Mouse (Mus musculus): ENCODE measurements around the gene Tas1r1. TPM values are rescaled to one million over a fixed set of nuclear protein-coding genes. Genes with fewer than 3 reads are reported as not detected.

Tas1r1 gene
- polyA plus RNA-seq, 1 experiment from 2014 or later = 0.50 TPM

- peak; percentile 58 for ATAC-seq (ENCODE audit: low FRiP score, low TSS enrichment)
- H3K4me3 ChIP-seq (ENCODE audit: low read length) = no peak overlapping the region
- peaks cover 19% of the 10 kb centered on the region; the same call in 1 of the 2 replicates for H3K36me3 ChIP-seq (ENCODE audit: insufficient read depth, low read length)
- H3K27me3 ChIP-seq (ENCODE audit: insufficient read depth, low read length) = no peaks in the 10 kb centered on the region
- H3K27ac ChIP-seq (ENCODE audit: low read length) = no peak overlapping the region
- no peaks in the 10 kb centered on the region for H3K9me3 ChIP-seq (ENCODE audit: low read length)
- H3K4me1 ChIP-seq (ENCODE audit: insufficient read depth, low read length) = peaks cover 29% of the 10 kb centered on the region
- 32% methylated on average over 8 of the region's 9 CpGs for WGBS
- H3K4me2 ChIP-seq (replicated peaks; ENCODE audit: low read depth, low read length) = no peak overlapping the region
- peak overlapping the region; percentile 53 for H3K9ac ChIP-seq (replicated peaks; ENCODE audit: low read length)
These were observed 54.8 kb downstream of the Tas1r1 start for GRCm38 (mm10) chr4:151983560-151983959.

GRCm38 (mm10) chr4:151983043-151983442, 55.3 kb downstream of the Tas1r1 start:
- Histone ChIP-seq H3K27ac (ENCODE audit: low read length) (peak overlapping the region; percentile 13; the same call in 1 of the 2 replicates), H3K36me3 (ENCODE audit: insufficient read depth, low read length) (peaks cover 19% of the 10 kb centered on the region; the same call in 1 of the 2 replicates), H3K4me2 (replicated peaks; ENCODE audit: low read depth, low read length) (no peak overlapping the region), H3K9me3 (ENCODE audit: low read length) (no peaks in the 10 kb centered on the region), H3K4me1 (ENCODE audit: insufficient read depth, low read length) (peaks cover 28% of the 10 kb centered on the region), H3K4me3 (ENCODE audit: low read length) (no peak overlapping the region), H3K9ac (replicated peaks; ENCODE audit: low read length) (no peak overlapping the region), H3K27me3 (ENCODE audit: insufficient read depth, low read length) (no peaks in the 10 kb centered on the region)
- ATAC-seq (ENCODE audit: low FRiP score, low TSS enrichment) = no peak
- 45% methylated on average over 17 of the region's 17 CpGs for WGBS

- H3K4me1 ChIP-seq (ENCODE audit: insufficient read depth, low read length) = peaks cover 11% of the 10 kb centered on the region
- H3K9ac ChIP-seq (replicated peaks; ENCODE audit: low read length) = no peak overlapping the region
- H3K36me3 ChIP-seq (ENCODE audit: insufficient read depth, low read length) = peaks cover 19% of the 10 kb centered on the region; the same call in 1 of the 2 replicates
- no peak overlapping the region for H3K4me2 ChIP-seq (replicated peaks; ENCODE audit: low read depth, low read length)
- WGBS = 6% methylated on average over 5 of the region's 5 CpGs
- H3K27me3 ChIP-seq (ENCODE audit: insufficient read depth, low read length) = no peaks in the 10 kb centered on the region
- ATAC-seq (ENCODE audit: low FRiP score, low TSS enrichment) = peak; percentile 33
- no peaks in the 10 kb centered on the region for H3K9me3 ChIP-seq (ENCODE audit: low read length)
- H3K4me3 ChIP-seq (ENCODE audit: low read length) = no peak overlapping the region
- H3K27ac ChIP-seq (ENCODE audit: low read length) = no peak overlapping the region
These were observed 57.0 kb downstream of the Tas1r1 start for GRCm38 (mm10) chr4:151981363-151981762.

GRCm38 (mm10) chr4:151980699-151981098, 57.7 kb downstream of the Tas1r1 start:
- no peak overlapping the region for H3K9ac ChIP-seq (replicated peaks; ENCODE audit: low read length)
- peaks cover 22% of the 10 kb centered on the region; the same call in 1 of the 2 replicates for H3K36me3 ChIP-seq (ENCODE audit: insufficient read depth, low read length)

More at GRCm38 (mm10) chr4:151980699-151981098, 57.7 kb downstream of the Tas1r1 start:
- H3K9me3 ChIP-seq (ENCODE audit: low read length) = no peaks in the 10 kb centered on the region
- H3K4me1 ChIP-seq (ENCODE audit: insufficient read depth, low read length) = peaks cover 8% of the 10 kb centered on the region
- H3K27ac ChIP-seq (ENCODE audit: low read length) = no peak overlapping the region
- no peak overlapping the region for H3K4me2 ChIP-seq (replicated peaks; ENCODE audit: low read depth, low read length)
- no peak for ATAC-seq (ENCODE audit: low FRiP score, low TSS enrichment)
- WGBS = 66% methylated on average over 8 of the region's 8 CpGs
- H3K4me3 ChIP-seq (ENCODE audit: low read length) = no peak overlapping the region
- no peaks in the 10 kb centered on the region for H3K27me3 ChIP-seq (ENCODE audit: insufficient read depth, low read length)

Other genes with a start within 250 kb of the Tas1r1 start
- 80.7 and 83.5 TPM in 2 replicates for gene Camta1, start 176.7 kb downstream of the Tas1r1 start, polyA plus RNA-seq (2015; fragmentation: Nextera tagmentation; extraction: Ambion mirVana)
- 79.5 and 88.4 TPM in 2 replicates for gene Dnajc11, start 104.9 kb downstream of the Tas1r1 start, polyA plus RNA-seq (2015; fragmentation: Nextera tagmentation; extraction: Ambion mirVana)
- gene Thap3, start 49.6 kb downstream of the Tas1r1 start, polyA plus RNA-seq (2015; fragmentation: Nextera tagmentation; extraction: Ambion mirVana) = 42.4 and 46.4 TPM in 2 replicates
- gene Phf13, start 42.3 kb downstream of the Tas1r1 start, polyA plus RNA-seq (2015; fragmentation: Nextera tagmentation; extraction: Ambion mirVana) = 31.2 and 33.3 TPM in 2 replicates
- 12.1 and 12.6 TPM in 2 replicates for gene Klhl21, start 29.8 kb downstream of the Tas1r1 start, polyA plus RNA-seq (2015; fragmentation: Nextera tagmentation; extraction: Ambion mirVana)
- 25.3 and 26.0 TPM in 2 replicates for gene Zbtb48, start 10.9 kb downstream of the Tas1r1 start, polyA plus RNA-seq (2015; fragmentation: Nextera tagmentation; extraction: Ambion mirVana)
- gene Nol9, start 753 bp upstream of the Tas1r1 start, polyA plus RNA-seq (2015; fragmentation: Nextera tagmentation; extraction: Ambion mirVana) = 31.7 and 35.6 TPM in 2 replicates
- gene Plekhg5, start 33.9 kb upstream of the Tas1r1 start, polyA plus RNA-seq (2015; fragmentation: Nextera tagmentation; extraction: Ambion mirVana) = 25.5 and 28.1 TPM in 2 replicates
- 1.9 and 3.0 TPM in 2 replicates for gene Tnfrsf25, start 77.4 kb upstream of the Tas1r1 start, polyA plus RNA-seq (2015; fragmentation: Nextera tagmentation; extraction: Ambion mirVana)
- gene Espn, start 113.8 kb upstream of the Tas1r1 start, polyA plus RNA-seq (2015; fragmentation: Nextera tagmentation; extraction: Ambion mirVana) = 22.2 and 30.6 TPM in 2 replicates
- gene Hes2, start 120.3 kb upstream of the Tas1r1 start, polyA plus RNA-seq (2015; fragmentation: Nextera tagmentation; extraction: Ambion mirVana) = 0.14 and 0.57 TPM in 2 replicates
- 75.1 and 76.4 TPM in 2 replicates for gene Acot7, start 139.6 kb upstream of the Tas1r1 start, polyA plus RNA-seq (2015; fragmentation: Nextera tagmentation; extraction: Ambion mirVana)
- 5.3 and 6.2 TPM in 2 replicates for gene Gpr153, start 235.7 kb upstream of the Tas1r1 start, polyA plus RNA-seq (2015; fragmentation: Nextera tagmentation; extraction: Ambion mirVana)

Measured in kidney, embryonic 16.5 days (tissue).